In genomic region chr13:42412652-42413282, GRCm38 (mm10) we compare ENCODE assay signal across 23 mouse cellular contexts.
A peak's percentile ranks its signal among the peaks of the same experiment; 100 is the strongest.
DNase-seq lines count a peak whose midpoint lies in the region; ATAC-seq lines count a peak whose summit lies in the region.
"Had no signal": no experiment of that assay in that cellular context is flagged by ENCODE, and none has a peak within 500 bp of the region (broad histone marks: within the 10 kb centered on the region; RNA-seq: fewer than 3 reads in every experiment).

No protein-coding gene starts in this region.

- 94% methylated on average over 1 of the region's 1 CpGs for WGBS in kidney, embryonic 15.5 days
- 90% methylated on average over 1 of the region's 1 CpGs for WGBS in heart, embryonic 12.5 days

- H3K9me3 ChIP-seq in kidney, embryonic 15.5 days (replicated peaks) = no peaks in the 10 kb centered on the region
- no peaks in the 10 kb centered on the region for H3K9me3 ChIP-seq in heart, embryonic 12.5 days (replicated peaks)
- H3K9me3 ChIP-seq: heart, embryonic 13.5 days; midbrain, embryonic 10.5 days had no signal

- no peak overlapping the region for H3K4me2 ChIP-seq in kidney, embryonic 15.5 days
- no peak overlapping the region for H3K4me2 ChIP-seq in heart, embryonic 12.5 days
- H3K4me2 ChIP-seq: heart, embryonic 13.5 days had no signal

- no peaks in the 10 kb centered on the region for H3K4me1 ChIP-seq in kidney, embryonic 15.5 days
- no peaks in the 10 kb centered on the region for H3K4me1 ChIP-seq in heart, embryonic 12.5 days (replicated peaks)
- H3K4me1 ChIP-seq: heart, embryonic 13.5 days had no signal

- no peak overlapping the region for H3K27ac ChIP-seq in kidney, embryonic 15.5 days
- H3K27ac ChIP-seq in heart, embryonic 12.5 days (ENCODE audit: poor library complexity, severe bottlenecking) = no peak overlapping the region
- H3K27ac ChIP-seq: gastrocnemius, adult 2 months; heart, embryonic 13.5 days; left cerebral cortex, adult 2 months; midbrain, embryonic 10.5 days had no signal

- no peak overlapping the region for H3K4me3 ChIP-seq in kidney, embryonic 15.5 days (replicated peaks)
- H3K4me3 ChIP-seq in heart, embryonic 12.5 days = no peak overlapping the region
- H3K4me3 ChIP-seq: gastrocnemius, adult 2 months; heart, embryonic 13.5 days; left cerebral cortex, adult 2 months; midbrain, embryonic 10.5 days had no signal

- H3K9ac ChIP-seq in kidney, embryonic 15.5 days = no peak overlapping the region
- no peak overlapping the region for H3K9ac ChIP-seq in heart, embryonic 12.5 days
- H3K9ac ChIP-seq: heart, embryonic 13.5 days had no signal

- no peak for ATAC-seq in kidney, embryonic 15.5 days (replicated peaks; ENCODE audit: low FRiP score)
- ATAC-seq in heart, embryonic 12.5 days (ENCODE audit: insufficient number of reproducible peaks, low FRiP score) = no peak
- ATAC-seq: activated CD4-positive, CD25-positive, alpha-beta regulatory T cell, adult 4 months; hindbrain, embryonic 16.5 days had no signal

- DNase-seq in heart, adult 11 months = peak; percentile 91
- no peak for DNase-seq in heart, adult 18-20 months
- peak; percentile 6 for DNase-seq in lung, postnatal 10 days
- DNase-seq in lung, postnatal 25 days (ENCODE audit: low spot score) = no peak
- peak; percentile 23 for DNase-seq in embryo, embryonic 10.5 days (ENCODE audit: low spot score)
- DNase-seq: adrenal gland, postnatal 14 days; cerebellum, adult 11 months; cerebellum, postnatal 10 days; gastrocnemius, adult 2 months; kidney, adult 11 months; kidney, postnatal 25 days; left cerebral cortex, postnatal 4 days; liver; lung, postnatal 14 days; right cerebral cortex, adult 18-20 months; thymus, postnatal 36 days had no signal

- H3K36me3 ChIP-seq in kidney, embryonic 15.5 days = no peaks in the 10 kb centered on the region
- H3K36me3 ChIP-seq in heart, embryonic 12.5 days = no peaks in the 10 kb centered on the region
- H3K36me3 ChIP-seq: heart, embryonic 13.5 days; midbrain, embryonic 10.5 days had no signal

- H3K27me3 ChIP-seq in kidney, embryonic 15.5 days = no peaks in the 10 kb centered on the region
- H3K27me3 ChIP-seq in heart, embryonic 12.5 days (replicated peaks) = no peaks in the 10 kb centered on the region
- H3K27me3 ChIP-seq: heart, embryonic 13.5 days had no signal

Comparison
In these comparisons a context has a peak if more than half of its experiments do, and no peak if none do; other contexts are left out.
1. DNase-seq: peak in heart, adult 11 months (single experiment), lung, postnatal 10 days (single experiment) and embryo, embryonic 10.5 days (single experiment); none in heart, adult 18-20 months (0 of 2) and lung, postnatal 25 days (single experiment).